Mouse (Mus musculus) forelimb bud, embryonic 11.5 days (tissue): ENCODE data around the gene Dars2.

ENCODE experiments used
- DNase-seq: peaks from one replicate; pipeline ENCODE4 v3.0.0-alpha.2; 2012; ENCODE audit warnings: low read depth, low spot score

Dars2 gene

GRCm38 (mm10) chr1:161070352-161071271 is at the start of gene Dars2, which contains the start of gene Cenpl:
TSS of gene Dars2 (minus strand) at chr1:161070658.
TSS of gene Cenpl (plus strand) at chr1:161070713.
- DNase-seq, result peak; percentile 97

GRCm38 (mm10) chr1:161114591-161114990 is 44.1 kb upstream of the Dars2 start:
- no peak for DNase-seq

GRCm38 (mm10) chr1:161109216-161109615 is 38.8 kb upstream of the Dars2 start:
- no peak for DNase-seq

GRCm38 (mm10) chr1:161103842-161104241 is 33.4 kb upstream of the Dars2 start:
- no peak for DNase-seq

GRCm38 (mm10) chr1:161099721-161100405 is 29.4 kb upstream of the Dars2 start:
- no peak for DNase-seq

- DNase-seq, result no peak
Measured at GRCm38 (mm10) chr1:161077243-161077642, 6.8 kb upstream of the Dars2 start.

- no peak for DNase-seq
Measured at GRCm38 (mm10) chr1:161076238-161076637, 5.8 kb upstream of the Dars2 start.

GRCm38 (mm10) chr1:161071272-161071620 is 788 bp upstream of the Dars2 start:
- DNase-seq, result no peak

GRCm38 (mm10) chr1:161063351-161063750 is 7.1 kb downstream of the Dars2 start:
- DNase-seq, result no peak

- DNase-seq, result no peak
Measured at GRCm38 (mm10) chr1:161057164-161057563, 13.3 kb downstream of the Dars2 start.

- no peak for DNase-seq
Measured at GRCm38 (mm10) chr1:161046972-161047371, 23.5 kb downstream of the Dars2 start.

GRCm38 (mm10) chr1:161041261-161042020 is 29.0 kb downstream of the Dars2 start:
- no peak for DNase-seq

GRCm38 (mm10) chr1:161040855-161041254 is 29.6 kb downstream of the Dars2 start:
- DNase-seq, result no peak

- DNase-seq, result peak; percentile 29
Measured at GRCm38 (mm10) chr1:161040426-161040770, 30.1 kb downstream of the Dars2 start.

- DNase-seq, result peak; percentile 55
Measured at GRCm38 (mm10) chr1:161039741-161040425, 30.6 kb downstream of the Dars2 start.

- DNase-seq, result peak; percentile 27
Measured at GRCm38 (mm10) chr1:161038968-161039721, 31.3 kb downstream of the Dars2 start.

- no peak for DNase-seq
Measured at GRCm38 (mm10) chr1:161038004-161038403, 32.5 kb downstream of the Dars2 start.

GRCm38 (mm10) chr1:161037599-161037998 is 32.9 kb downstream of the Dars2 start:
- no peak for DNase-seq

- no peak for DNase-seq
Measured at GRCm38 (mm10) chr1:161037026-161037425, 33.4 kb downstream of the Dars2 start.

GRCm38 (mm10) chr1:161036411-161036841 is 34.0 kb downstream of the Dars2 start:
- peak; percentile 31 for DNase-seq
